Mouse (Mus musculus) kidney, embryonic 14.5 days (tissue): Measurements from ENCODE around the gene Oip5. TPM values are rescaled to one million over a fixed set of nuclear protein-coding genes. Genes with fewer than 3 reads are reported as not detected.

Experiments used
- ATAC-seq: fragments of 200-750 bp; cut with Nextera tagmentation; 2 replicates; pipeline ENCODE4 v1.8.0; 2017; ENCODE audit warnings: moderate number of reproducible peaks, mild to moderate bottlenecking, moderate TSS enrichment, moderate library complexity; ENCODE audit not compliant: low FRiP score, low TSS enrichment
- H3K27ac ChIP-seq: fragments of 300-500 bp; sonication (generic); 2 replicates; pipeline ENCODE4 v1.5.1; 2014; ENCODE audit warnings: low read depth, mild to moderate bottlenecking, low read length, moderate library complexity, mixed read lengths
- H3K27me3 ChIP-seq: fragments of 300-500 bp; sonication (generic); 2 replicates; pipeline ENCODE4 v1.6.1; 2014; ENCODE audit warnings: mild to moderate bottlenecking, low read length; ENCODE audit not compliant: control insufficient read depth, insufficient read depth
- H3K36me3 ChIP-seq: fragments of 300-500 bp; sonication (generic); 2 replicates; pipeline ENCODE4 v1.6.1; 2014; ENCODE audit warnings: low read length, mixed read lengths; ENCODE audit not compliant: control insufficient read depth, insufficient read depth
- H3K4me1 ChIP-seq: fragments of 300-500 bp; sonication (generic); 2 replicates; pipeline ENCODE4 v1.6.1; 2014; ENCODE audit warnings: low read length, mixed read lengths; ENCODE audit not compliant: control insufficient read depth, insufficient read depth
- H3K4me2 ChIP-seq: fragments of 300-500 bp; sonication (generic); replicated peaks from 2 replicates; pipeline ENCODE4 v1.6.1; 2014; ENCODE audit warnings: low read depth, mild to moderate bottlenecking, low read length
- H3K4me3 ChIP-seq: fragments of 300-500 bp; sonication (generic); 2 replicates; pipeline ENCODE4 v1.5.1; 2014; ENCODE audit warnings: mild to moderate bottlenecking, low read length
- H3K9ac ChIP-seq: fragments of 300-500 bp; sonication (generic); 2 replicates; pipeline ENCODE4 v1.6.1; 2014; ENCODE audit warnings: low read depth, mild to moderate bottlenecking, low read length, moderate library complexity
- H3K9me3 ChIP-seq: fragments of 300-500 bp; sonication (generic); 2 replicates; pipeline ENCODE4 v1.6.1; 2016; ENCODE audit warnings: low read length; ENCODE audit not compliant: control insufficient read depth
- WGBS: fragments of 180-500 bp; shearing (Covaris S2); extraction: QIAGEN DNeasy Blood & Tissue Kit; methylation state at CpG from one replicate; pipeline ENCODE4 v1.1.7; 2014; 5-methylcytosine and 5-hydroxymethylcytosine counted together
- polyA plus RNA-seq: library from polyadenylated mRNA; unstranded; fragments of >200 nt; fragmentation: Nextera tagmentation; extraction: Ambion mirVana; gene quantifications from 2 replicates; pipeline ENCODE4 v1.2.1, GENCODE M21; 2014

The Oip5 gene
- polyA plus RNA-seq, 1 experiment from 2014 or later, result 35.5 TPM

- H3K4me3 ChIP-seq, result no peak overlapping the region
- no peaks in the 10 kb centered on the region for H3K4me1 ChIP-seq
- ATAC-seq, result no peak
- H3K9ac ChIP-seq, result no peak overlapping the region
- no peaks in the 10 kb centered on the region for H3K9me3 ChIP-seq
- no peaks in the 10 kb centered on the region; the same call in 1 of the 2 replicates for H3K36me3 ChIP-seq
- no peak overlapping the region for H3K4me2 ChIP-seq
- H3K27me3 ChIP-seq, result no peaks in the 10 kb centered on the region
- no peak overlapping the region for H3K27ac ChIP-seq
- WGBS, result 85% methylated on average over 4 of the region's 4 CpGs
These were observed 53.0 kb downstream of the Oip5 start for GRCm38 (mm10) chr2:119565284-119565683.

GRCm38 (mm10) chr2:119561794-119562193 is 56.5 kb downstream of the Oip5 start:
- no peaks in the 10 kb centered on the region; the same call in 1 of the 2 replicates for H3K36me3 ChIP-seq
- 88% methylated on average over 3 of the region's 3 CpGs for WGBS
- H3K27me3 ChIP-seq, result no peaks in the 10 kb centered on the region
- no peak overlapping the region for H3K27ac ChIP-seq
- no peaks in the 10 kb centered on the region for H3K9me3 ChIP-seq
- ATAC-seq, result no peak
- no peak overlapping the region for H3K9ac ChIP-seq
- H3K4me1 ChIP-seq, result 0 out of 2 replicates have a peak, but pooled peaks cover 3% of the 10 kb centered on the region
- H3K4me3 ChIP-seq, result no peak overlapping the region
- H3K4me2 ChIP-seq, result no peak overlapping the region

Other genes with a start within 250 kb of the Oip5 start
- 6.2 and 8.4 TPM in 2 replicates for gene Ino80, start 140.8 kb downstream of the Oip5 start, polyA plus RNA-seq
- gene Exd1, start 70.8 kb downstream of the Oip5 start, polyA plus RNA-seq, result 0.09 and 0.38 TPM in 2 replicates
- gene Chp1, start 70.8 kb downstream of the Oip5 start, polyA plus RNA-seq, result 37.8 and 58.4 TPM in 2 replicates
- 77.2 and 97.7 TPM in 2 replicates for gene Nusap1, start 171 bp downstream of the Oip5 start, polyA plus RNA-seq
- 40.3 and 45.4 TPM in 2 replicates for gene Ndufaf1, start 44.4 kb upstream of the Oip5 start, polyA plus RNA-seq
- 34.3 and 53.7 TPM in 2 replicates for gene Rtf1, start 56.6 kb upstream of the Oip5 start, polyA plus RNA-seq
- 0.87 and 1.7 TPM in 2 replicates for gene Itpka, start 123.9 kb upstream of the Oip5 start, polyA plus RNA-seq
- 0.50 and 0.72 TPM in 2 replicates for gene Ltk, start 142.0 kb upstream of the Oip5 start, polyA plus RNA-seq
- gene Rpap1, start 169.1 kb upstream of the Oip5 start, polyA plus RNA-seq, result 19.4 and 30.6 TPM in 2 replicates
- 10.2 and 13.8 TPM in 2 replicates for gene Tyro3, start 179.3 kb upstream of the Oip5 start, polyA plus RNA-seq